Mouse (Mus musculus): ENCODE measurements around the gene Gm49358. TPM values are rescaled to one million over a fixed set of nuclear protein-coding genes. Genes with fewer than 3 reads are reported as not detected.

Gm49358 gene
- total and polyA plus RNA-seq, 2 experiments from 2014 or later: 4.2 TPM; not detected in 1

GRCm38 (mm10) chr10:86744306-86744705, 19.5 kb upstream of the Gm49358 start:
- H3K4me2 ChIP-seq (ENCODE audit: low read depth, low read length): no peak overlapping the region
- no peaks in the 10 kb centered on the region for H3K27me3 ChIP-seq (ENCODE audit: insufficient read depth, low read length)
- ATAC-seq: no peak
- WGBS: 89% methylated on average over 7 of the region's 7 CpGs
- H3K9ac ChIP-seq (replicated peaks; ENCODE audit: low read length): no peak overlapping the region
- no peaks in the 10 kb centered on the region for H3K9me3 ChIP-seq (ENCODE audit: low read length)
- no peaks in the 10 kb centered on the region for H3K36me3 ChIP-seq (ENCODE audit: insufficient read depth, low read length)
- no peak for DNase-seq (ENCODE audit: low spot score)
- H3K4me3 ChIP-seq (ENCODE audit: low read length): no peak overlapping the region
- TF ChIP-seq CTCF (IDR thresholded peaks at IDR 0.05; ENCODE audit: low read depth): no peak
- no peaks in the 10 kb centered on the region for H3K4me1 ChIP-seq (ENCODE audit: insufficient read depth, low read length)
- H3K27ac ChIP-seq: no peak overlapping the region

DNA sequence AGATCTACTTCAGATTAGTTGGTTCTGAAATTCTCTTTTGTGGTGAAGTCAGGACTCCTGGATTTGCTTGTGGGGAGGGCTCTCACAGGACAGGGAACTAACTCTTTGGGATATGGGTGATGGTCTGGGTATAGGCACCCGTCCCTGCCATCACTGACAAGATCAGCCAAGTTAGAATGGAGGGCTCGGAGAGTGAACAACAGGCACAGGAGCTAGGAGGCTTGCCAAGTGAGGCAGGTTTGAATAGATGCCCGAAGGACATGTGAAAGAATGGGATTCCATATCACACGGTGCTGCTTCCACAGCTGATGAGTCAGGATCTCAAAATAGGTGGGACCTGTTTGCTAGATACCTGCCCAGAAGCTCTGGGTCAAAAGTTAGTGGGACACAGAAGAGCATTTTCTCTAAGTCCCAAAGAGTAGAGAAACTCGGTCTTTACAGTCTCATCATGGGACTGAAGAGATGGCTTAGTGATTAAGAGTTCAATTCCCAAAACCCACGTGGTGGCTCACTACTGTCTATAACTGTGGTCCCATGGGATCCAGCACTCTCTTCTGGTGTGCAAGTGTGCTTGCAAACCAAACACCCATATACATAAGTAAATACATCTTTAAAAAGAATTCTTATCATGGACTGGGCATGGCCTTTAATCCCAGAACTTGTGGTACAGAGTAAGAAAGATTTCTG, 7.8 kb upstream of the Gm49358 start:
- Histone ChIP-seq H3K27ac (no peak overlapping the region), H3K4me3 (ENCODE audit: low read length) (no peak overlapping the region), H3K9ac (replicated peaks; ENCODE audit: low read length) (no peak overlapping the region), H3K4me2 (ENCODE audit: low read depth, low read length) (no peak overlapping the region), H3K4me1 (ENCODE audit: insufficient read depth, low read length) (no peaks in the 10 kb centered on the region), H3K27me3 (ENCODE audit: insufficient read depth, low read length) (no peaks in the 10 kb centered on the region), H3K9me3 (ENCODE audit: low read length) (no peaks in the 10 kb centered on the region), H3K36me3 (ENCODE audit: insufficient read depth, low read length) (no peaks in the 10 kb centered on the region)
- no peak for TF ChIP-seq CTCF (IDR thresholded peaks at IDR 0.05; ENCODE audit: low read depth)
- DNase-seq (ENCODE audit: low spot score) (no peak), ATAC-seq (no peak)
- WGBS: 78% methylated on average over 6 of the region's 6 CpGs

GRCm38 (mm10) chr10:86757724-86758123, 6.0 kb upstream of the Gm49358 start:
- no peak overlapping the region for H3K9ac ChIP-seq (replicated peaks; ENCODE audit: low read length)
- 94% methylated on average over 1 of the region's 1 CpGs for WGBS
- no peaks in the 10 kb centered on the region for H3K9me3 ChIP-seq (ENCODE audit: low read length)
- DNase-seq (ENCODE audit: low spot score) (no peak), ATAC-seq (no peak)
- no peaks in the 10 kb centered on the region for H3K36me3 ChIP-seq (ENCODE audit: insufficient read depth, low read length)
- no peak overlapping the region for H3K27ac ChIP-seq
- H3K4me1 ChIP-seq (ENCODE audit: insufficient read depth, low read length): no peaks in the 10 kb centered on the region
- no peaks in the 10 kb centered on the region for H3K27me3 ChIP-seq (ENCODE audit: insufficient read depth, low read length)
- no peak for TF ChIP-seq CTCF (IDR thresholded peaks at IDR 0.05; ENCODE audit: low read depth)
- no peak overlapping the region for H3K4me2 ChIP-seq (ENCODE audit: low read depth, low read length)
- H3K4me3 ChIP-seq (ENCODE audit: low read length): no peak overlapping the region

GRCm38 (mm10) chr10:86758211-86758610, 5.6 kb upstream of the Gm49358 start:
- no peaks in the 10 kb centered on the region for H3K9me3 ChIP-seq (ENCODE audit: low read length)

GRCm38 (mm10) chr10:86761236-86761635, 2.5 kb upstream of the Gm49358 start:
- Histone ChIP-seq H3K36me3 (ENCODE audit: insufficient read depth, low read length) (no peaks in the 10 kb centered on the region), H3K27ac (no peak overlapping the region), H3K4me1 (ENCODE audit: insufficient read depth, low read length) (no peaks in the 10 kb centered on the region), H3K4me2 (ENCODE audit: low read depth, low read length) (no peak overlapping the region), H3K27me3 (ENCODE audit: insufficient read depth, low read length) (no peaks in the 10 kb centered on the region), H3K4me3 (ENCODE audit: low read length) (no peak overlapping the region), H3K9me3 (ENCODE audit: low read length) (no peaks in the 10 kb centered on the region), H3K9ac (replicated peaks; ENCODE audit: low read length) (no peak overlapping the region)
- TF ChIP-seq CTCF (IDR thresholded peaks at IDR 0.05; ENCODE audit: low read depth): no peak
- peak; percentile 43; the same call in 1 of the 2 replicates for ATAC-seq
- 60% methylated on average over 1 of the region's 1 CpGs for WGBS
- DNase-seq (ENCODE audit: low spot score): no peak

More at GRCm38 (mm10) chr10:86758211-86758610, 5.6 kb upstream of the Gm49358 start:
- no peak for DNase-seq (ENCODE audit: low spot score)
- ATAC-seq: no peak
- Histone ChIP-seq H3K27ac (no peak overlapping the region), H3K36me3 (ENCODE audit: insufficient read depth, low read length) (no peaks in the 10 kb centered on the region), H3K9ac (replicated peaks; ENCODE audit: low read length) (no peak overlapping the region), H3K4me3 (ENCODE audit: low read length) (no peak overlapping the region), H3K4me1 (ENCODE audit: insufficient read depth, low read length) (no peaks in the 10 kb centered on the region), H3K4me2 (ENCODE audit: low read depth, low read length) (no peak overlapping the region), H3K27me3 (ENCODE audit: insufficient read depth, low read length) (no peaks in the 10 kb centered on the region)
- no peak for TF ChIP-seq CTCF (IDR thresholded peaks at IDR 0.05; ENCODE audit: low read depth)
- WGBS: 77% methylated on average over 6 of the region's 6 CpGs

GRCm38 (mm10) chr10:86761722-86762383, 1.9 kb upstream of the Gm49358 start:
- H3K9me3 ChIP-seq (ENCODE audit: low read length): no peaks in the 10 kb centered on the region
- H3K36me3 ChIP-seq (ENCODE audit: insufficient read depth, low read length): no peaks in the 10 kb centered on the region
- peak; percentile 35 for DNase-seq (ENCODE audit: low spot score)
- WGBS: 46% methylated on average over 7 of the region's 7 CpGs
- no peak for TF ChIP-seq CTCF (IDR thresholded peaks at IDR 0.05; ENCODE audit: low read depth)
- no peak overlapping the region for H3K9ac ChIP-seq (replicated peaks; ENCODE audit: low read length)
- no peaks in the 10 kb centered on the region for H3K27me3 ChIP-seq (ENCODE audit: insufficient read depth, low read length)
- peak; percentile 69 for ATAC-seq
- H3K4me3 ChIP-seq (ENCODE audit: low read length): no peak overlapping the region
- H3K4me2 ChIP-seq (ENCODE audit: low read depth, low read length): no peak overlapping the region
- no peak overlapping the region for H3K27ac ChIP-seq
- H3K4me1 ChIP-seq (ENCODE audit: insufficient read depth, low read length): no peaks in the 10 kb centered on the region

- TF ChIP-seq CTCF (IDR thresholded peaks at IDR 0.05; ENCODE audit: low read depth): no peak
- Histone ChIP-seq H3K4me1 (ENCODE audit: insufficient read depth, low read length) (no peaks in the 10 kb centered on the region), H3K9ac (replicated peaks; ENCODE audit: low read length) (no peak overlapping the region), H3K27me3 (ENCODE audit: insufficient read depth, low read length) (no peaks in the 10 kb centered on the region), H3K36me3 (ENCODE audit: insufficient read depth, low read length) (no peaks in the 10 kb centered on the region), H3K9me3 (ENCODE audit: low read length) (no peaks in the 10 kb centered on the region), H3K4me3 (ENCODE audit: low read length) (no peak overlapping the region), H3K27ac (no peak overlapping the region), H3K4me2 (ENCODE audit: low read depth, low read length) (no peak overlapping the region)
- no peak; the same call in 1 of the 2 replicates for ATAC-seq
- DNase-seq (ENCODE audit: low spot score): no peak
- WGBS: 72% methylated on average over 3 of the region's 3 CpGs
These were observed 1.4 kb upstream of the Gm49358 start for GRCm38 (mm10) chr10:86762384-86762730.

Data from hindbrain, postnatal 0 days (tissue).